Mouse (Mus musculus): ENCODE results near the gene Ccdc6.

GRCm38 (mm10) chr10:70197601-70198000 is 100.7 kb downstream of the Ccdc6 start:
- TF ChIP-seq MAFK (IDR thresholded peaks at IDR 0.05; ENCODE audit: insufficient read depth, low read depth, low read length) (no peak), HCFC1 (IDR thresholded peaks at IDR 0.05; ENCODE audit: borderline replicate concordance, insufficient read depth, low read length) (no peak), ZC3H11A (IDR thresholded peaks at IDR 0.05; ENCODE audit: borderline replicate concordance, low read depth, low read length) (no peak), ZNF384 (IDR thresholded peaks at IDR 0.05; ENCODE audit: low read depth, low read length) (no peak), CHD2 (IDR thresholded peaks at IDR 0.05; ENCODE audit: low read depth, low read length) (no peak)
